Mouse (Mus musculus) liver, embryonic 12.5 days (tissue): Measurements from ENCODE around the gene Cfap61. TPM values are rescaled to one million over a fixed set of nuclear protein-coding genes. Genes with fewer than 3 reads are reported as not detected.
A peak's percentile ranks its signal among the peaks of the same experiment; 100 is the strongest.
"Not testable (repeated sequence)": the region's sequence is repeated elsewhere in the genome, so short reads cannot be mapped to it uniquely, and the experiment has no call there.

ENCODE experiments used
- ATAC-seq: fragments of 200-750 bp; cut with Nextera tagmentation; 2 replicates; pipeline ENCODE4 v1.8.0; 2017; ENCODE audit warnings: moderate number of reproducible peaks, mild to moderate bottlenecking, moderate library complexity
- H3K27ac ChIP-seq: fragments of 300-500 bp; sonication (generic); 2 replicates; pipeline ENCODE4 v1.5.1; 2016; ENCODE audit warnings: mild to moderate bottlenecking
- H3K27me3 ChIP-seq: fragments of 300-500 bp; sonication (generic); replicated peaks from 2 replicates; pipeline ENCODE4 v1.6.1; 2016; ENCODE audit warnings: mild to moderate bottlenecking, moderate library complexity
- H3K36me3 ChIP-seq: fragments of 300-500 bp; sonication (generic); 2 replicates; pipeline ENCODE4 v1.6.1; 2016; ENCODE audit warnings: mild to moderate bottlenecking, moderate library complexity
- H3K4me1 ChIP-seq: fragments of 300-500 bp; sonication (generic); 2 replicates; pipeline ENCODE4 v1.6.1; 2016
- H3K4me2 ChIP-seq: fragments of 300-500 bp; sonication (generic); 2 replicates; pipeline ENCODE4 v1.6.1; 2016; ENCODE audit warnings: mild to moderate bottlenecking, moderate library complexity
- H3K4me3 ChIP-seq: fragments of 300-500 bp; sonication (generic); 2 replicates; pipeline ENCODE4 v1.5.1; 2016; ENCODE audit warnings: mild to moderate bottlenecking, moderate library complexity
- H3K9ac ChIP-seq: fragments of 300-500 bp; sonication (generic); 2 replicates; pipeline ENCODE4 v1.6.1; 2016; ENCODE audit warnings: mild to moderate bottlenecking, moderate library complexity
- H3K9me3 ChIP-seq: fragments of 300-500 bp; sonication (generic); replicated peaks from 2 replicates; pipeline ENCODE4 v1.6.1; 2016; ENCODE audit warnings: mild to moderate bottlenecking, moderate library complexity
- WGBS: fragments of 180-500 bp; shearing (Covaris S2); methylation state at CpG from one replicate; pipeline ENCODE4 v1.1.7; 2016; ENCODE audit not compliant: insufficient replicate concordance; 5-methylcytosine and 5-hydroxymethylcytosine counted together
- polyA plus RNA-seq: library from polyadenylated mRNA; unstranded; fragments of >200 nt; fragmentation: Nextera tagmentation; extraction: Ambion mirVana; gene quantifications from 2 replicates; pipeline ENCODE4 v1.2.1, GENCODE M21; 2016

Gene Cfap61
- polyA plus RNA-seq = not detected in 2 replicates

- Histone ChIP-seq H3K9me3 (no peaks in the 10 kb centered on the region), H3K27me3 (peaks cover 10% of the 10 kb centered on the region; the same call in 1 of the 2 replicates), H3K9ac (peak within 1 kb of the TSS; percentile 81), H3K4me3 (peak within 1 kb of the TSS; percentile 94), H3K4me2 (peak within 1 kb of the TSS; percentile 73), H3K27ac (peak within 1 kb of the TSS; percentile 63), H3K4me1 (peaks cover 16% of the 10 kb centered on the region), H3K36me3 (peaks cover 30% of the 10 kb centered on the region)
- ATAC-seq = peak; percentile 97
- WGBS = under 1% methylated on average over 61 of the region's 61 CpGs
Observed at GRCm38 (mm10) chr2:145934339-145935231, at the start of gene Cfap61, which contains the start of gene Crnkl1. Cfap61 (plus strand) TSS chr2:145934784. Crnkl1 (minus strand) TSS chr2:145935014.

- Histone ChIP-seq H3K9me3 (no peaks in the 10 kb centered on the region), H3K27ac (peak overlapping the region; percentile 13; the same call in 1 of the 2 replicates), H3K36me3 (peaks cover 4% of the 10 kb centered on the region; the same call in 1 of the 2 replicates), H3K9ac (no peak overlapping the region), H3K4me1 (peaks cover 15% of the 10 kb centered on the region), H3K4me3 (no peak overlapping the region), H3K4me2 (no peak overlapping the region), H3K27me3 (no peaks in the 10 kb centered on the region)
- 54% methylated on average over 14 of the region's 14 CpGs for WGBS
- no peak for ATAC-seq
Observed at GRCm38 (mm10) chr2:145884913-145885785, 49.4 kb upstream of the Cfap61 start.

DNA sequence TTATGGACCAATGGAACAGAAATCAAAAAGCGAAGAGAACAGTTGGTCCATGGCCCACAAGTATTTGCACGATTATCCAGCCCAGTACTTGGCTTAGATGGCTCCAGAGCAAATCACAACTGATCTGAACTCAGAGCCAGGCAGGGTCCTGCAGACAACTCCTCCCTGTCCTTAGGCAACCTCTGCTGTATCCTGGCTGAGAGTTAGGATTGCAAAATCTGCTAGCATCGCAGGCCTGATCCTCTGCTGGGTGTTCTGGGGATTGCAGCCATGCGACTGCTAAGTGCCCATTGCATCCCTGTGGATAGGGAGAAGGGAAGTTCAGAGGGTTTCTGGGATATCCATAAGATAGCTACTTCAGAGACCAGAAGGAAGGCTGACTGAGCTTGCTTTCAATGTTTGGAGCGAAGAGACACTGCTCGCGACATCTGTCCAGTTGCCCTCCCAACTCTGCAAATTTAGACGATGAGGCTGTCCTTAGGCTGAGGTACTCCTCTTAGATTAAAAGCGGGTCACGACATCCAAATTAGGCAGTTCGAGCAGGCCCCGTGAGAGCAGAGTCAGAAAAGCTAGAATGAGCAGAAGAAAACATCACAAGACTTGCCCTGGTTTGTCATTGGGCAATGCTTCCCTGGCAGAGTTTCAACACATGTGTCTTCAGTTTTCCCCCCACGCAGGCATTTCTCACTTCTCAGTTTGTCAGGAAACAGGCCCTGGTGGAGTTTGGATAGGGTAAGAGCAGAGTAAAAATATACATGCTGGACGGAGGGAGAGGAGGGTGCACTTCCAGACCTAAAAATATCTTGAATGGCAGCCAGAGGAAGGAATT is 46.4 kb upstream of the Cfap61 start:
- H3K27me3 ChIP-seq = no peaks in the 10 kb centered on the region
- no peaks in the 10 kb centered on the region for H3K9me3 ChIP-seq
- H3K4me3 ChIP-seq = no peak overlapping the region
- H3K4me2 ChIP-seq = no peak overlapping the region
- no peak overlapping the region for H3K9ac ChIP-seq
- peaks cover 15% of the 10 kb centered on the region for H3K4me1 ChIP-seq
- no peaks in the 10 kb centered on the region for H3K36me3 ChIP-seq
- WGBS = 45% methylated on average over 14 of the region's 14 CpGs
- H3K27ac ChIP-seq = peak overlapping the region; percentile 61
- ATAC-seq = peak; percentile 54

GRCm38 (mm10) chr2:145888766-145889480 is 45.7 kb upstream of the Cfap61 start:
- H3K36me3 ChIP-seq = no peaks in the 10 kb centered on the region
- H3K4me3 ChIP-seq = no peak overlapping the region
- peaks cover 9% of the 10 kb centered on the region for H3K4me1 ChIP-seq
- no peaks in the 10 kb centered on the region for H3K27me3 ChIP-seq
- H3K4me2 ChIP-seq = no peak overlapping the region
- no peak for ATAC-seq
- H3K27ac ChIP-seq = peak overlapping the region; percentile 61
- no peaks in the 10 kb centered on the region for H3K9me3 ChIP-seq
- H3K9ac ChIP-seq = no peak overlapping the region
- WGBS = 61% methylated on average over 6 of the region's 6 CpGs

DNA sequence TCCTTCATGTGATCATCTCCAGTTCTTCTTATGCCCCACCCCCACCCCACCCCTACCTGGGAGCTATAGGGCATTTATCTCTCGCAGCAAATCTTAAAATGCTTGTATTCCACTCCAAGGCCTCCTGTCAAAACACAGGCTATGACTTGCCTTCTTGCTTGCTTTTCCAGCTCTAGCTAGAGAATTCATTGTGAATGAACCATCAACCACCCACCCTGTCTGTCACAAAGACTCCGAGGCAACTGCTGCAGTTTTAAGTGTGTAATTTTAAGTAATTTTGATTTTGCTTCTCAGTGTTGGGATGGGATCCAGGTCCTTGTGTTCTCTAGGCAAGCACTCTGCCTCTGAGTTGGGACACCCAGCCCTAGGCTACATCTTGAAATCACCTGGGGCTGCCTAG is 44.0 kb upstream of the Cfap61 start:
- no peaks in the 10 kb centered on the region for H3K4me1 ChIP-seq
- no peak overlapping the region for H3K27ac ChIP-seq
- no peaks in the 10 kb centered on the region for H3K36me3 ChIP-seq
- no peak for ATAC-seq
- H3K9me3 ChIP-seq = no peaks in the 10 kb centered on the region
- no peak overlapping the region for H3K4me3 ChIP-seq
- no peak overlapping the region for H3K4me2 ChIP-seq
- WGBS = 67% methylated on average over 2 of the region's 2 CpGs
- no peaks in the 10 kb centered on the region for H3K27me3 ChIP-seq
- H3K9ac ChIP-seq = no peak overlapping the region

- no peak overlapping the region for H3K27ac ChIP-seq
- H3K9me3 ChIP-seq = no peaks in the 10 kb centered on the region
- no peaks in the 10 kb centered on the region for H3K36me3 ChIP-seq
- H3K27me3 ChIP-seq = no peaks in the 10 kb centered on the region
- H3K4me2 ChIP-seq = no peak overlapping the region
- H3K9ac ChIP-seq = no peak overlapping the region
- ATAC-seq = no peak
- H3K4me3 ChIP-seq = no peak overlapping the region
- no peaks in the 10 kb centered on the region for H3K4me1 ChIP-seq
- WGBS = 88% methylated on average over 6 of the region's 6 CpGs
Observed at GRCm38 (mm10) chr2:145893756-145894155, 40.8 kb upstream of the Cfap61 start.

DNA sequence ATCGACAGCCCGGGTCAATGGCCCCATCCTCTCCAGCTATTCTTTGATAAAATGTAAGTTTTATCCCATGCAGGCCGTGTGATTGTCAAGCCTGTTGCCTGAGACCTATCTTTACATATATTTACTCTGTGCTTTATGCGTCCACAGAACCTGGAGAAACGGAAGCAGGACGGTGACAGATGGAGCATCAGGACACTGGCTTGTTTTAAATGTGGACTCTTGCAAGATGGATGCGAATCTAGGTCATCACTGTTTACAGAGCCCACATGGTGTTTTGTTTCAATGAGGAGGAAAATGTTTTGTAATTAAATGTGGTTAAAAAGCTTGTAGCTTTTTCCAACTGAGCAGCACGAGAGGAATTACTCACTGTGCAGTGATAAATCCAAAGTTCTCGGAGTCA is 36.5 kb upstream of the Cfap61 start:
- H3K4me2 ChIP-seq = no peak overlapping the region
- no peaks in the 10 kb centered on the region for H3K27me3 ChIP-seq
- H3K4me1 ChIP-seq = peaks cover 3% of the 10 kb centered on the region; the same call in 1 of the 2 replicates
- H3K4me3 ChIP-seq = no peak overlapping the region
- ATAC-seq = no peak
- H3K9ac ChIP-seq = no peak overlapping the region
- WGBS = 72% methylated on average over 9 of the region's 9 CpGs
- H3K36me3 ChIP-seq = no peaks in the 10 kb centered on the region
- no peaks in the 10 kb centered on the region for H3K9me3 ChIP-seq
- H3K27ac ChIP-seq = no peak overlapping the region

- H3K4me3 ChIP-seq, H3K9ac ChIP-seq, H3K27ac ChIP-seq, H3K27me3 ChIP-seq, H3K4me2 ChIP-seq, H3K36me3 ChIP-seq, ATAC-seq, H3K9me3 ChIP-seq: not testable (repeated sequence)
- 70% methylated on average over 6 of the region's 8 CpGs for WGBS
- peaks cover 19% of the 10 kb centered on the region for H3K4me1 ChIP-seq
Observed at GRCm38 (mm10) chr2:145900318-145900717, 34.3 kb upstream of the Cfap61 start.

- peak within 1 kb of the TSS; percentile 76 for H3K4me2 ChIP-seq
- no peak within 1 kb of the TSS for H3K27ac ChIP-seq
- no peaks in the 10 kb centered on the region for H3K27me3 ChIP-seq
- H3K36me3 ChIP-seq = peaks cover 7% of the 10 kb centered on the region
- peaks cover 20% of the 10 kb centered on the region for H3K4me1 ChIP-seq
- peak within 1 kb of the TSS; percentile 92 for H3K4me3 ChIP-seq
- ATAC-seq = no peak
- H3K9me3 ChIP-seq = no peaks in the 10 kb centered on the region
- peak within 1 kb of the TSS; percentile 92 for H3K9ac ChIP-seq
- 69% methylated on average over 6 of the region's 6 CpGs for WGBS
Observed at GRCm38 (mm10) chr2:145901861-145902260, 32.7 kb upstream of the Cfap61 start, which contains the start of gene Naa20. Naa20 (plus strand) TSS chr2:145902099.

DNA sequence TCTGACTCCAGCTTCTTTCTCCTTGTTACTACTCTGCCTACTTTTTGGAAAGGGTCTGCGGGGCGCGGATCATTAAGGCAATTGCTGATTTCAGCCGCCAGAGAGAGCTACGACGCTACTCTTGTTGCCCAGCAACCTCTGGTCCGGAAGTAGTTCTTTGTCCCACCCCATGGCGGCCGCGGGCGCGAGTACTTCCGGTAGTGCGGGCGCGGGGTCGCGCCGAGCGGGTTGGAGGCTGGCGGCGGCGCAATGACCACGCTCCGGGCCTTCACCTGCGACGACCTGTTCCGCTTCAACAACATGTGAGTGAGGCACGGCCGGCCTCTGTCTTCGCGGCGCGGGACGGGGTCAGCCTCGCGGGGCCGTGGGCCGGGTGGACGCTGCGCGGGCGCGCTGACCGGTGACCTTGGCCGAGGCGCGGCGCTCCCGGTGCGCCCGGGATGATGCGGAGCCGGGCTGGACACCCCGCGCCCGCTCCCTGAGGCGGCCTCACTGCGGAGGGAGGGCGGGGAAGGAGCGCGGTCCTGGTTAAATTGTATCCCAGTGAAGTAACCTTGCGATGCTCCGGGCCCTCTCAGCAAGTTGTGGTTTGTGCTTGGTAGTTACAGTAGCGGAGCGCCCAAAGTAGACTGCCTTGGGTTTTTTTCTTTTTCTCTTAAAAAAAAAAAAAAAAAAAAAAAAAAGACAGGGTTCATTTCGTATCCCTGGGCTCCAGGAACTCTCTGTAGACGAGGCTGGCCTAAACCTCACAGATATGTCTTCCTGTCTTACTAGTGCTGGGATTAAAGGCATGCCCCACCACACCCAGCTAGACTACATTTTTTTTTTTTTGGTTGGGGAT is 31.3 kb upstream of the Cfap61 start:
- WGBS = 2% methylated on average over 68 of the region's 68 CpGs
- Histone ChIP-seq H3K27me3 (no peaks in the 10 kb centered on the region), H3K9me3 (no peaks in the 10 kb centered on the region), H3K9ac (peak overlapping the region; percentile 92), H3K36me3 (peaks cover 17% of the 10 kb centered on the region), H3K4me3 (peak overlapping the region; percentile 92), H3K4me1 (peaks cover 20% of the 10 kb centered on the region), H3K4me2 (peak overlapping the region; percentile 76), H3K27ac (peak overlapping the region; percentile 83)
- peak; percentile 91 for ATAC-seq
